Mouse (Mus musculus) naive thymus-derived CD4-positive, alpha-beta T cell, adult 5 months (primary cell): ENCODE measurements around the gene C1qtnf1. TPM values are rescaled to one million over a fixed set of nuclear protein-coding genes. Genes with fewer than 3 reads are reported as not detected.

ENCODE experiments used
- polyA plus RNA-seq: library from polyadenylated mRNA; unstranded; fragments of 100-300 nt; shearing (Covaris generic); gene quantifications from one replicate; pipeline ENCODE4 v1.2.1, GENCODE M21; 2017

Gene C1qtnf1
- polyA plus RNA-seq, result not detected

GRCm38 (mm10) chr11:118427986-118428385 lies at the start of gene C1qtnf1:
C1qtnf1 (plus strand) TSS chr11:118428203.

GRCm38 (mm10) chr11:118401760-118402280 lies 26.2 kb upstream of the C1qtnf1 start, which contains the start of gene Lgals3bp:
Lgals3bp (minus strand) TSS chr11:118402092.

GRCm38 (mm10) chr11:118418834-118419504 lies 9.0 kb upstream of the C1qtnf1 start, which contains the start of gene Cant1:
Cant1 (minus strand) TSS chr11:118419086.

GRCm38 (mm10) chr11:118476396-118477373 lies 48.7 kb downstream of the C1qtnf1 start, which contains the start of gene Engase:
Engase (plus strand) TSS chr11:118476829.

Other genes starting within 250 kb of the C1qtnf1 start
- 323 TPM for gene Cyth1, start 179.6 kb upstream of the C1qtnf1 start, polyA plus RNA-seq
- 72.9 TPM for gene Usp36, start 138.0 kb upstream of the C1qtnf1 start, polyA plus RNA-seq
- gene Cep295nl, start 85.7 kb upstream of the C1qtnf1 start, polyA plus RNA-seq, result not detected
- 63.9 TPM for gene Timp2, start 72.5 kb upstream of the C1qtnf1 start, polyA plus RNA-seq
- gene Lgals3bp, start 26.1 kb upstream of the C1qtnf1 start, polyA plus RNA-seq, result 42.6 TPM
- gene Cant1, start 9.1 kb upstream of the C1qtnf1 start, polyA plus RNA-seq, result 40.6 TPM
- 9.4 TPM for gene Engase, start 48.6 kb downstream of the C1qtnf1 start, polyA plus RNA-seq